Mouse (Mus musculus) intestine, postnatal 0 days (tissue): ENCODE results near the gene Spata33. TPM values are rescaled to one million over a fixed set of nuclear protein-coding genes. Genes with fewer than 3 reads are reported as not detected.
A peak's percentile ranks its signal among the peaks of the same experiment; 100 is the strongest.

Experiments used
- ATAC-seq: fragments of 200-750 bp; cut with Nextera tagmentation; 2 replicates; pipeline ENCODE4 v1.8.0; 2017; ENCODE audit warnings: mild to moderate bottlenecking, moderate TSS enrichment, moderate library complexity
- H3K27ac ChIP-seq: fragments of 300-500 bp; sonication (generic); 2 replicates; pipeline ENCODE4 v1.5.1; 2014; ENCODE audit warnings: mild to moderate bottlenecking, low read depth, low read length, moderate library complexity
- H3K27me3 ChIP-seq: fragments of 300-500 bp; sonication (generic); replicated peaks from 2 replicates; pipeline ENCODE4 v1.6.1; 2014; ENCODE audit warnings: low read length, mixed read lengths; ENCODE audit not compliant: control insufficient read depth, insufficient read depth
- H3K36me3 ChIP-seq: fragments of 300-500 bp; sonication (generic); 2 replicates; pipeline ENCODE4 v1.6.1; 2014; ENCODE audit warnings: mild to moderate bottlenecking, moderate library complexity; ENCODE audit not compliant: control insufficient read depth, insufficient read depth
- H3K4me1 ChIP-seq: fragments of 300-500 bp; sonication (generic); replicated peaks from 2 replicates; pipeline ENCODE4 v1.6.1; 2014; ENCODE audit warnings: antibody characterized with exemption, low read length, mixed read lengths; ENCODE audit not compliant: control insufficient read depth, insufficient read depth
- H3K4me2 ChIP-seq: fragments of 300-500 bp; sonication (generic); replicated peaks from 2 replicates; pipeline ENCODE4 v1.6.1; 2014; ENCODE audit warnings: low read depth, mild to moderate bottlenecking, moderate library complexity
- H3K4me3 ChIP-seq: fragments of 300-500 bp; sonication (generic); 2 replicates; pipeline ENCODE4 v1.5.1; 2014; ENCODE audit warnings: low read depth, low read length
- H3K9ac ChIP-seq: fragments of 300-500 bp; sonication (generic); 2 replicates; pipeline ENCODE4 v1.6.1; 2014; ENCODE audit warnings: mild to moderate bottlenecking, low read depth, low read length
- H3K9me3 ChIP-seq: fragments of 300-500 bp; sonication (generic); 2 replicates; pipeline ENCODE4 v1.6.1; 2016; ENCODE audit warnings: mixed run types; ENCODE audit not compliant: control insufficient read depth
- CTCF ChIP-seq: sonication (generic); IDR thresholded peaks from 2 replicates; pipeline ENCODE4 v1.5.1; 2016; ENCODE audit warnings: low read depth, mild to moderate bottlenecking, control low read depth, antibody characterized with exemption, moderate library complexity
- WGBS: fragments of 180-500 bp; shearing (Covaris S2); extraction: QIAGEN DNeasy Blood & Tissue Kit; methylation state at CpG from one replicate; pipeline ENCODE4 v1.1.7; 2014; 5-methylcytosine and 5-hydroxymethylcytosine counted together
- polyA plus RNA-seq: library from polyadenylated mRNA; unstranded; fragments of >200 nt; fragmentation: Nextera tagmentation; extraction: Ambion mirVana; gene quantifications from 2 replicates; pipeline ENCODE4 v1.2.1, GENCODE M21; 2015

Gene Spata33
- polyA plus RNA-seq, 1 experiment from 2014 or later = 1.2 TPM

DNA sequence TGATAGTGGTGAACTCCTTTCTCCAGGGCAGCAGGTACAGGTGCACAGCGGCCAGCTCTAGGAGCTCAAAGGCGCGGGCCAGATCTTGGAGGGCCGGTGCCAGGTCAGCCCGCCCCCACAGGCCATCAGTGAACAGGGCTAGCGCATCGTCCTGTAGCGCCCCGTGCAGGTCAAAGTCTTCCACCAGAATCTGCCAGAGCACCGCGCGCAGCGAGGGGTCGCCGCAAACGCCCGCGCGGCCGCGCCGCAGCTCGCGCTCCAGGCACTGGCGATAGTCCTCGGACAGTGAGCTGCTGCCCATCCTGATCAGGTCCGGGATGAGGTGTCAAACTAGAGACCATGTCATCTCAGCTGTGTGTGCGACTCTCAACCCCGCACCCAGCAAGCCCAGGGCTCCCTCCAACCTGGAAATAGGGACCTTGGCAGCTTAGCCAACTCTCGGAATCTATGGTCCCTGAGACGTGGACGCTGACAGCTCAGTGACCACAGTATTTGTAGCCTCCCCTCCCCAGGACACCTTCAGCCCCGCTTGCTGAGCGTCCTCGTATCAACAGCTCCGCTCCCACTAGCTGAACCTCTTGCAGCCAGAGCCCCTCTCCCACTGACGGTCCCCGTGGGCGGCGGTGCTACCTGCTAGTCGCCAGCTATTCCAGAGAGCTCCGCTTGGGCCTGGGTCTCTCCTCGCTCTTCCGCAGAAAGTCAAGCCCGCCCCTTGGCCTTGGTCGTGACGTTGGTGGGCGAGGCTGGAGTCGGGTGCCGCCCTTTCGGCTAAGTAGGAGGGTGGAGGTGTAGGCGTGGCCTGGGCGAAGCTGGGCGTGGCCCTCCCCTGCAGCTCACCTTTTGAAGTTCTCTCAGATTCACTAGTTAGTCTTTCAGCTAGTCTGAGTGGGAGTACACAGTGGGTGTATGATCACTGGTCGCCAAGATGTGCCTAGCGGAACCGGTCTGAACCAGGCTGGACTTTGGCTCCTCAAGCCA is 23.2 kb downstream of the Spata33 start, which contains the start of gene Spata2l:
Gene Spata2l (minus strand): TSS at position 714 of the 978 bp plus-strand sequence.
- Histone ChIP-seq H3K4me2 (peak within 1 kb of the TSS; percentile 98), H3K9me3 (no peaks in the 10 kb centered on the region), H3K36me3 (0 out of 2 replicates have a peak, but pooled peaks cover 4% of the 10 kb centered on the region), H3K4me3 (peak within 1 kb of the TSS; percentile 82), H3K4me1 (0 out of 2 replicates have a peak, but pooled peaks cover 8% of the 10 kb centered on the region), H3K27me3 (0 out of 2 replicates have a peak, but pooled peaks cover 4% of the 10 kb centered on the region), H3K9ac (peak within 1 kb of the TSS; percentile 55), H3K27ac (peak within 1 kb of the TSS; percentile 41)
- peak; percentile 83 for ATAC-seq
- 1% methylated on average over 57 of the region's 57 CpGs for WGBS
- peak; percentile 70 for TF ChIP-seq CTCF

DNA sequence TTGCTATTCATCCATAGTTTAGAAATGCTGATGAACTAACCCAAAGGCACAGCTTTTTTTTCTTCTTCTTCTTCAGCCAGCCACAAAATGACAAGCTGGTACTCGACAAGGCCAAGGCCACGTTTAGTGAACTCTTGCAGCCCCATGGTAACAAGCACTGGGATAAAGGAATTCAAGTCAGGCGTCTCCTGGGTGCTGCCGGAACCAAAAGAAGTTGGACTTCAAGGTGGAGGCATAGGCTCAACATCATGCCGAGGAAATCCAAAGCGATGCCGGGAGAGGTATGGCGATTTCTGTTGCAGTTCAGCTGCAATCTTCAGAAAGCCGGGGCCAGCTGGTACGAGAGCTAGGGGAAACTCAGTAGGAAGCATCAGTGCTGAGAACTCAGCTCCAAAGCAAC is 26.8 kb downstream of the Spata33 start:
- Histone ChIP-seq H3K27me3 (0 out of 2 replicates have a peak, but pooled peaks cover 4% of the 10 kb centered on the region), H3K4me2 (no peak overlapping the region), H3K4me1 (0 out of 2 replicates have a peak, but pooled peaks cover 8% of the 10 kb centered on the region), H3K36me3 (peaks cover 15% of the 10 kb centered on the region; the same call in 1 of the 2 replicates), H3K4me3 (no peak overlapping the region), H3K27ac (no peak overlapping the region), H3K9me3 (no peaks in the 10 kb centered on the region), H3K9ac (no peak overlapping the region)
- ATAC-seq = no peak
- no peak for TF ChIP-seq CTCF
- 91% methylated on average over 10 of the region's 10 CpGs for WGBS

DNA sequence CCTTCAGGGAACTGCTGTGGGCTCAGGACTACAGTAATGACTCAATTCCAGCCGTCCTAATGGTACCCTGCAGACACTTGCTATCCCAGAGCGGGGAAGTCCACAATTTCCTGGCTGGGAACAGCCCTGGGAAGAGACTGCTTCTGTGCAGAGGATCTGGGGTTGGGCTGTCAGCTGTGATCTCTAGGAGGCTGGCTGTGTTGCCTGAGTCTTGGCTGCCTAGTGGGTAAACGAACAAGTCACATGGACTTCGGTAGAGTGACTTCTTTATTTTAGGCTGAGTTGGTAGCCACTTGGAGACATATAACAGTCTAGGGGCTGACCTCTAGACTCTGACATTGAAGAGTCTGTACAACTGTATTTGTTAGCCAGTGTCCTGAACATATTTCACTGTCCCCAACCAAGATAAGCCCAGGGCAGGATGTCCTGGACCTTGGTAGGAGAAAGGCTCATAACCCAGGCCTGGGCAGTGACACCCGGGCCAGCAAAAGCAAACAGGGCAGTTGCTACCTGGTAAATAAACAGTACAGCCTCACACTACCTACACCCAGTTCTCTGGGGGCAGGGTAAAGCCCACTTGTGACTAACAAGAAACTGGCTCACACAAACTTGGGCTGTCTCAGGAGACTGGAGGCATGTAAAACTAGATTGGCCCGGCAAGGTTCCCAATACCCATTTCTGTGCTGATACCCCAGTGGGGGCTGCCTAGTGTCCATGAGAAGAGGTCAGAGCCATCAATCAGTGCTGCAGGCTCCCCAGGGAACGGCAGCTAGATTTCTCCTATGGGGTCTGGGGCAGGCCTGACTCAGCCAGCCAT is 29.7 kb downstream of the Spata33 start:
- WGBS = 78% methylated on average over 7 of the region's 7 CpGs

DNA sequence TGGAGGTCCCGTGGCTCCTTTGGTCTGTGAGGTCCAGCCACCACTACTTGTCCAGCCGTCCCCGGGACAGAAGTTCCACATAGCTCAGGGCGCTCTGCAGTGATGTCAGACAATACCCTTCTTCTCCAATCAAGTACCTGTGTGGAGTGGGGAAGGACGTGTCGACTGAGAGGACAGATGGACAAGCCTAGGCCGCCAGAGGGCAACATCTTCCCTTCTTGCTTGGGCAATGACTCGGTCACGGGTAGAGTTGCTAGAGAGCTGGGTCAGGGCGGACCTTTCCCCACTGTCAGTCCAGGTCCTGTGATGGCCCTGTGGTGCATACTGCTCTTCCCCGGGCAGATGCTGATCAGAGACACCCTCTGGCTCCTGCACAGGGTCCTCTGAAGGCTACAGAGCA is 30.4 kb downstream of the Spata33 start:
- Histone ChIP-seq H3K27me3 (no peaks in the 10 kb centered on the region), H3K27ac (no peak overlapping the region), H3K9ac (no peak overlapping the region), H3K36me3 (peaks cover 45% of the 10 kb centered on the region), H3K4me1 (no peaks in the 10 kb centered on the region), H3K4me3 (no peak overlapping the region), H3K9me3 (no peaks in the 10 kb centered on the region), H3K4me2 (no peak overlapping the region)
- 68% methylated on average over 11 of the region's 11 CpGs for WGBS
- ATAC-seq = no peak
- peak; percentile 52 for TF ChIP-seq CTCF

More for the DNA sequence above, 29.7 kb downstream of the Spata33 start:
- H3K4me3 ChIP-seq = no peak overlapping the region
- H3K36me3 ChIP-seq = peaks cover 37% of the 10 kb centered on the region
- H3K9me3 ChIP-seq = no peaks in the 10 kb centered on the region
- H3K9ac ChIP-seq = no peak overlapping the region
- no peak overlapping the region for H3K27ac ChIP-seq
- H3K4me1 ChIP-seq = no peaks in the 10 kb centered on the region
- H3K27me3 ChIP-seq = no peaks in the 10 kb centered on the region
- TF ChIP-seq CTCF = no peak
- H3K4me2 ChIP-seq = no peak overlapping the region
- no peak for ATAC-seq

DNA sequence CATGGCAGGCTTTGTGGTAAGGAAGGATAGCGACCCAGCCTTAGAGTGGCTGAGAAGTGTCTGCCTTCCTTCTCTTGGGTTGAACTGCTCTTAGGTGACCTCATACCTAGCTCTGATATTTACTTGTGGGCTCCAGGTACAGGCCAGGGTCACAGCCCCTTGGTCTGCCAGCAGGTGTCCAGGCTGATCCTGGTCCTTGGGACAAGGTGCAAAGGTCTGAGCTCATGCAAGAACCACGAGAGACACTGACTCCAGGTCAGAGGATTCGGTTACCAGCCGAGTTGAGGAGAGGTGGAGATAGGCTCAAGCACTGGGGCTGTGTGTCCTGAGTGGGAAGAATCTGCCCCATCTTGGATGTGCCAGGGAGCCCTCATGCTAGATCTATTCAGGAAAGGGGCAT is 31.8 kb downstream of the Spata33 start:
- TF ChIP-seq CTCF = no peak
- H3K9ac ChIP-seq = no peak overlapping the region
- no peak overlapping the region for H3K4me2 ChIP-seq
- 94% methylated on average over 4 of the region's 4 CpGs for WGBS
- H3K4me3 ChIP-seq = no peak overlapping the region
- no peaks in the 10 kb centered on the region for H3K27me3 ChIP-seq
- H3K27ac ChIP-seq = no peak overlapping the region
- H3K4me1 ChIP-seq = no peaks in the 10 kb centered on the region
- H3K9me3 ChIP-seq = no peaks in the 10 kb centered on the region
- H3K36me3 ChIP-seq = peaks cover 58% of the 10 kb centered on the region
- ATAC-seq = no peak

DNA sequence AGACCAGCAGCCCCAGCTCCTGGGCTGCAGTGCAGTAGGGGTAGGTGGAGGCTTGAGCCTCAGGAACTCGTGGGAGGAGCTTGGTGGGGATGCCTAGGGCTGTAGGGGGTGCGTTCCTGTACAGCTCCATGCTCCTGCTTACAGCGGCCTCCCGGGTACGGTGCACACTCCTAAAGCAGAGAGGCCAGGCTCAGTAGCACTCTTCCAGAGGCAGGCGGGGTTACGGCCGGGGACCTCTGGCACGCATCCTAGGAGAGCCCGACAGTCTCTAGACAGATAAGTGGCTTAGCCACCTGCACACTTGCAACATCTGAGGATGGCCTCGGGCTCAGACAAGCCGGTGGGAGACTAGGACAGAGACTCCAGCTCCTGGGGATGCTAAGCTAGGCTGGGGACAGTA is 32.9 kb downstream of the Spata33 start:
- Histone ChIP-seq H3K27ac (no peak overlapping the region), H3K4me2 (no peak overlapping the region), H3K9ac (no peak overlapping the region), H3K4me3 (no peak overlapping the region), H3K36me3 (peaks cover 63% of the 10 kb centered on the region), H3K4me1 (no peaks in the 10 kb centered on the region), H3K27me3 (no peaks in the 10 kb centered on the region), H3K9me3 (no peaks in the 10 kb centered on the region)
- no peak for TF ChIP-seq CTCF
- no peak for ATAC-seq
- WGBS = 87% methylated on average over 12 of the region's 12 CpGs
